Mouse (Mus musculus): ENCODE results near the gene Paxip1. TPM values are rescaled to one million over a fixed set of nuclear protein-coding genes. Genes with fewer than 3 reads are reported as not detected.

Gene Paxip1
- 33.4 and 34.8 TPM in 2 replicates for polyA plus RNA-seq (2012; rRNA removed)

- TF ChIP-seq POLR2A (IDR thresholded peaks at IDR 0.05; ENCODE audit: control insufficient read depth, low read depth, low read length) (peak; percentile 99), CTCF (IDR thresholded peaks at IDR 0.05; ENCODE audit: control insufficient read depth, insufficient read depth, insufficient replicate concordance, low read depth, low read length) (peak; percentile 6; the same call in 1 of the 2 replicates)
- peaks cover 4% of the 10 kb centered on the region for H3K36me3 ChIP-seq (ENCODE audit: control insufficient read depth, insufficient read depth, low read length)
- no peaks in the 10 kb centered on the region for H3K27me3 ChIP-seq (ENCODE audit: control insufficient read depth, insufficient read depth, low read length)
- peak within 1 kb of the TSS; percentile 98 for H3K27ac ChIP-seq (ENCODE audit: control insufficient read depth, insufficient read depth, low read depth, low read length)
- peak within 1 kb of the TSS; percentile 99 for H3K4me3 ChIP-seq (ENCODE audit: control insufficient read depth, low read depth, low read length)
- peaks cover 9% of the 10 kb centered on the region for H3K4me1 ChIP-seq (ENCODE audit: control insufficient read depth, insufficient read depth, low read length)
These were observed at the start of gene Paxip1 for GRCm38 (mm10) chr5:27791303-27792172. Paxip1 (minus strand) TSS chr5:27791691.

- Histone ChIP-seq H3K4me1 (ENCODE audit: control insufficient read depth, insufficient read depth, low read length) (peaks cover 4% of the 10 kb centered on the region; the same call in 1 of the 2 replicates), H3K36me3 (ENCODE audit: control insufficient read depth, insufficient read depth, low read length) (no peaks in the 10 kb centered on the region), H3K4me3 (ENCODE audit: control insufficient read depth, low read depth, low read length) (no peak overlapping the region), H3K27ac (ENCODE audit: control insufficient read depth, insufficient read depth, low read depth, low read length) (no peak overlapping the region), H3K27me3 (ENCODE audit: control insufficient read depth, insufficient read depth, low read length) (no peaks in the 10 kb centered on the region)
- no peak for TF ChIP-seq CTCF (IDR thresholded peaks at IDR 0.05; ENCODE audit: control insufficient read depth, insufficient read depth, insufficient replicate concordance, low read depth, low read length)
- no peak for TF ChIP-seq POLR2A (IDR thresholded peaks at IDR 0.05; ENCODE audit: control insufficient read depth, low read depth, low read length)
These were observed 46.6 kb upstream of the Paxip1 start for GRCm38 (mm10) chr5:27838061-27838460.

- TF ChIP-seq POLR2A (IDR thresholded peaks at IDR 0.05; ENCODE audit: control insufficient read depth, low read depth, low read length) = no peak
- no peak for TF ChIP-seq CTCF (IDR thresholded peaks at IDR 0.05; ENCODE audit: control insufficient read depth, insufficient read depth, insufficient replicate concordance, low read depth, low read length)
- no peak overlapping the region for H3K27ac ChIP-seq (ENCODE audit: control insufficient read depth, insufficient read depth, low read depth, low read length)
- H3K36me3 ChIP-seq (ENCODE audit: control insufficient read depth, insufficient read depth, low read length) = no peaks in the 10 kb centered on the region
- no peaks in the 10 kb centered on the region for H3K27me3 ChIP-seq (ENCODE audit: control insufficient read depth, insufficient read depth, low read length)
- no peak overlapping the region for H3K4me3 ChIP-seq (ENCODE audit: control insufficient read depth, low read depth, low read length)
- H3K4me1 ChIP-seq (ENCODE audit: control insufficient read depth, insufficient read depth, low read length) = no peaks in the 10 kb centered on the region
These were observed 43.6 kb upstream of the Paxip1 start for GRCm38 (mm10) chr5:27835096-27835495.

GRCm38 (mm10) chr5:27827971-27828370, 36.5 kb upstream of the Paxip1 start:
- Histone ChIP-seq H3K27me3 (ENCODE audit: control insufficient read depth, insufficient read depth, low read length) (no peaks in the 10 kb centered on the region), H3K27ac (ENCODE audit: control insufficient read depth, insufficient read depth, low read depth, low read length) (no peak overlapping the region), H3K4me1 (ENCODE audit: control insufficient read depth, insufficient read depth, low read length) (no peaks in the 10 kb centered on the region), H3K36me3 (ENCODE audit: control insufficient read depth, insufficient read depth, low read length) (no peaks in the 10 kb centered on the region), H3K4me3 (ENCODE audit: control insufficient read depth, low read depth, low read length) (no peak overlapping the region)
- TF ChIP-seq POLR2A (IDR thresholded peaks at IDR 0.05; ENCODE audit: control insufficient read depth, low read depth, low read length) = no peak

GRCm38 (mm10) chr5:27821161-27821560, 29.7 kb upstream of the Paxip1 start:
- Histone ChIP-seq H3K36me3 (ENCODE audit: control insufficient read depth, insufficient read depth, low read length) (no peaks in the 10 kb centered on the region), H3K4me3 (ENCODE audit: control insufficient read depth, low read depth, low read length) (no peak overlapping the region), H3K4me1 (ENCODE audit: control insufficient read depth, insufficient read depth, low read length) (no peaks in the 10 kb centered on the region), H3K27ac (ENCODE audit: control insufficient read depth, insufficient read depth, low read depth, low read length) (no peak overlapping the region), H3K27me3 (ENCODE audit: control insufficient read depth, insufficient read depth, low read length) (no peaks in the 10 kb centered on the region)
- no peak for TF ChIP-seq POLR2A (IDR thresholded peaks at IDR 0.05; ENCODE audit: control insufficient read depth, low read depth, low read length)
- TF ChIP-seq CTCF (IDR thresholded peaks at IDR 0.05; ENCODE audit: control insufficient read depth, insufficient read depth, insufficient replicate concordance, low read depth, low read length) = no peak

GRCm38 (mm10) chr5:27818840-27819672, 27.6 kb upstream of the Paxip1 start:
- Histone ChIP-seq H3K36me3 (ENCODE audit: control insufficient read depth, insufficient read depth, low read length) (no peaks in the 10 kb centered on the region), H3K27me3 (ENCODE audit: control insufficient read depth, insufficient read depth, low read length) (no peaks in the 10 kb centered on the region), H3K4me1 (ENCODE audit: control insufficient read depth, insufficient read depth, low read length) (no peaks in the 10 kb centered on the region), H3K27ac (ENCODE audit: control insufficient read depth, insufficient read depth, low read depth, low read length) (no peak overlapping the region), H3K4me3 (ENCODE audit: control insufficient read depth, low read depth, low read length) (no peak overlapping the region)
- TF ChIP-seq POLR2A (IDR thresholded peaks at IDR 0.05; ENCODE audit: control insufficient read depth, low read depth, low read length) = no peak
- no peak for TF ChIP-seq CTCF (IDR thresholded peaks at IDR 0.05; ENCODE audit: control insufficient read depth, insufficient read depth, insufficient replicate concordance, low read depth, low read length)

GRCm38 (mm10) chr5:27814282-27814681, 22.8 kb upstream of the Paxip1 start:
- Histone ChIP-seq H3K27me3 (ENCODE audit: control insufficient read depth, insufficient read depth, low read length) (no peaks in the 10 kb centered on the region), H3K4me3 (ENCODE audit: control insufficient read depth, low read depth, low read length) (no peak overlapping the region), H3K4me1 (ENCODE audit: control insufficient read depth, insufficient read depth, low read length) (no peaks in the 10 kb centered on the region), H3K27ac (ENCODE audit: control insufficient read depth, insufficient read depth, low read depth, low read length) (no peak overlapping the region), H3K36me3 (ENCODE audit: control insufficient read depth, insufficient read depth, low read length) (no peaks in the 10 kb centered on the region)
- TF ChIP-seq POLR2A (IDR thresholded peaks at IDR 0.05; ENCODE audit: control insufficient read depth, low read depth, low read length) = no peak
- TF ChIP-seq CTCF (IDR thresholded peaks at IDR 0.05; ENCODE audit: control insufficient read depth, insufficient read depth, insufficient replicate concordance, low read depth, low read length) = no peak
